Mouse (Mus musculus) forebrain, embryonic 11.5 days (tissue): ENCODE measurements around the gene Psmc3ip. TPM values are rescaled to one million over a fixed set of nuclear protein-coding genes. Genes with fewer than 3 reads are reported as not detected.

ENCODE experiments used
- ATAC-seq: fragments of 200-750 bp; cut with Nextera tagmentation; replicated peaks from 2 replicates; pipeline ENCODE4 v1.8.0; 2017; ENCODE audit warnings: moderate TSS enrichment; ENCODE audit not compliant: low FRiP score
- DNase-seq: peaks from one replicate; pipeline ENCODE4 v3.0.0-alpha.2; 2017; ENCODE audit warnings: low spot score
- H3K27ac ChIP-seq: fragments of 300-500 bp; sonication (generic); 2 replicates; pipeline ENCODE4 v1.5.1; 2014; ENCODE audit warnings: low read depth, low read length
- H3K27me3 ChIP-seq: fragments of 300-500 bp; sonication (generic); 2 replicates; pipeline ENCODE4 v1.6.1; 2014; ENCODE audit warnings: mild to moderate bottlenecking, low read length, mixed read lengths; ENCODE audit not compliant: control insufficient read depth, insufficient read depth
- H3K36me3 ChIP-seq: fragments of 300-500 bp; sonication (generic); 2 replicates; pipeline ENCODE4 v1.6.1; 2014; ENCODE audit warnings: mild to moderate bottlenecking, low read length, moderate library complexity, mixed read lengths; ENCODE audit not compliant: control insufficient read depth, insufficient read depth
- H3K4me1 ChIP-seq: fragments of 300-500 bp; sonication (generic); replicated peaks from 2 replicates; pipeline ENCODE4 v1.6.1; 2014; ENCODE audit warnings: low read length, mixed read lengths; ENCODE audit not compliant: control insufficient read depth, insufficient read depth
- H3K4me2 ChIP-seq: fragments of 300-500 bp; sonication (generic); 2 replicates; pipeline ENCODE4 v1.6.1; 2014; ENCODE audit warnings: low read depth, mild to moderate bottlenecking, low read length, moderate library complexity, mixed read lengths; ENCODE audit not compliant: severe bottlenecking
- H3K4me3 ChIP-seq: fragments of 300-500 bp; sonication (generic); 2 replicates; pipeline ENCODE4 v1.5.1; 2014; ENCODE audit warnings: low read depth, low read length
- H3K9ac ChIP-seq: fragments of 300-500 bp; sonication (generic); 2 replicates; pipeline ENCODE4 v1.6.1; 2014; ENCODE audit warnings: low read length
- H3K9me3 ChIP-seq: fragments of 300-500 bp; sonication (generic); 2 replicates; pipeline ENCODE4 v1.6.1; 2016; ENCODE audit warnings: low read length, mixed read lengths; ENCODE audit not compliant: control insufficient read depth
- WGBS: fragments of 180-500 bp; shearing (Covaris S2); extraction: QIAGEN DNeasy Blood & Tissue Kit; methylation state at CpG from one replicate; pipeline ENCODE4 v1.1.7; 2014; 5-methylcytosine and 5-hydroxymethylcytosine counted together
- polyA plus RNA-seq: library from polyadenylated mRNA; unstranded; fragments of >200 nt; fragmentation: Nextera tagmentation; extraction: Ambion mirVana; gene quantifications from 2 replicates; pipeline ENCODE4 v1.2.1, GENCODE M21; 2014

The Psmc3ip gene
- 74.1 and 79.7 TPM in 2 replicates for polyA plus RNA-seq

- Histone ChIP-seq H3K4me1 (no peaks in the 10 kb centered on the region), H3K9ac (peak within 1 kb of the TSS; percentile 89), H3K4me2 (peak within 1 kb of the TSS; percentile 89), H3K27me3 (no peaks in the 10 kb centered on the region), H3K4me3 (peak within 1 kb of the TSS; percentile 70), H3K27ac (peak within 1 kb of the TSS; percentile 80), H3K9me3 (no peaks in the 10 kb centered on the region), H3K36me3 (peaks cover 17% of the 10 kb centered on the region)
- WGBS: 1% methylated on average over 43 of the region's 43 CpGs
- DNase-seq (peak; percentile 95), ATAC-seq (peak; percentile 96)
Measured at GRCm38 (mm10) chr11:101095314-101096024, at the start of gene Psmc3ip. TSS of gene Psmc3ip (minus strand) at chr11:101095436.

GRCm38 (mm10) chr11:101143338-101144225, 48.3 kb upstream of the Psmc3ip start:
- peaks cover 14% of the 10 kb centered on the region; the same call in 1 of the 2 replicates for H3K4me1 ChIP-seq
- peak; percentile 70 for DNase-seq
- ATAC-seq: peak; percentile 63
- WGBS: 20% methylated on average over 18 of the region's 19 CpGs
- peak overlapping the region; percentile 51 for H3K4me2 ChIP-seq
- H3K27me3 ChIP-seq: no peaks in the 10 kb centered on the region
- H3K9ac ChIP-seq: peak overlapping the region; percentile 50; the same call in 1 of the 2 replicates
- H3K27ac ChIP-seq: 0 out of 2 replicates have a peak overlapping the region, but pooled peaks have one; percentile 25
- no peaks in the 10 kb centered on the region for H3K9me3 ChIP-seq
- H3K36me3 ChIP-seq: no peaks in the 10 kb centered on the region
- H3K4me3 ChIP-seq: peak overlapping the region; percentile 25

GRCm38 (mm10) chr11:101142215-101142967, 47.2 kb upstream of the Psmc3ip start:
- Histone ChIP-seq H3K4me1 (peaks cover 14% of the 10 kb centered on the region; the same call in 1 of the 2 replicates), H3K27me3 (no peaks in the 10 kb centered on the region), H3K27ac (no peak overlapping the region), H3K9me3 (no peaks in the 10 kb centered on the region), H3K4me2 (no peak overlapping the region), H3K4me3 (no peak overlapping the region), H3K9ac (no peak overlapping the region), H3K36me3 (no peaks in the 10 kb centered on the region)
- WGBS: 87% methylated on average over 10 of the region's 10 CpGs
- ATAC-seq (no peak), DNase-seq (no peak)

- WGBS: 78% methylated on average over 8 of the region's 8 CpGs
- Histone ChIP-seq H3K4me3 (no peak overlapping the region), H3K36me3 (no peaks in the 10 kb centered on the region), H3K4me2 (no peak overlapping the region), H3K27me3 (no peaks in the 10 kb centered on the region), H3K27ac (no peak overlapping the region), H3K4me1 (peaks cover 12% of the 10 kb centered on the region; the same call in 1 of the 2 replicates), H3K9ac (no peak overlapping the region), H3K9me3 (no peaks in the 10 kb centered on the region)
- DNase-seq (no peak), ATAC-seq (no peak)
Measured at GRCm38 (mm10) chr11:101141088-101141487, 45.9 kb upstream of the Psmc3ip start.

- ATAC-seq: 0 out of 2 replicates have a peak, but pooled peaks have one; percentile 46
- peak overlapping the region; percentile 60 for H3K27ac ChIP-seq
Measured at GRCm38 (mm10) chr11:101140164-101140819, 45.1 kb upstream of the Psmc3ip start.

GRCm38 (mm10) chr11:101138536-101139181, 43.4 kb upstream of the Psmc3ip start:
- ATAC-seq: peak; percentile 46
- 21% methylated on average over 15 of the region's 15 CpGs for WGBS
- peak; percentile 70 for DNase-seq
- Histone ChIP-seq H3K36me3 (no peaks in the 10 kb centered on the region), H3K27ac (no peak overlapping the region), H3K4me3 (no peak overlapping the region), H3K9me3 (no peaks in the 10 kb centered on the region), H3K27me3 (no peaks in the 10 kb centered on the region), H3K9ac (no peak overlapping the region; the same call in 1 of the 2 replicates), H3K4me1 (peaks cover 9% of the 10 kb centered on the region; the same call in 1 of the 2 replicates), H3K4me2 (peak overlapping the region; percentile 35; the same call in 1 of the 2 replicates)

More at GRCm38 (mm10) chr11:101140164-101140819, 45.1 kb upstream of the Psmc3ip start:
- H3K36me3 ChIP-seq: no peaks in the 10 kb centered on the region
- H3K4me3 ChIP-seq: peak overlapping the region; percentile 17
- H3K4me2 ChIP-seq: peak overlapping the region; percentile 45
- WGBS: 41% methylated on average over 27 of the region's 27 CpGs
- peak overlapping the region; percentile 39 for H3K9ac ChIP-seq
- no peaks in the 10 kb centered on the region for H3K27me3 ChIP-seq
- peaks cover 12% of the 10 kb centered on the region; the same call in 1 of the 2 replicates for H3K4me1 ChIP-seq
- DNase-seq: peak; percentile 68
- no peaks in the 10 kb centered on the region for H3K9me3 ChIP-seq

GRCm38 (mm10) chr11:101137000-101137399, 41.8 kb upstream of the Psmc3ip start:
- no peak for ATAC-seq
- no peak for DNase-seq
- 81% methylated on average over 7 of the region's 7 CpGs for WGBS

More at GRCm38 (mm10) chr11:101137000-101137399, 41.8 kb upstream of the Psmc3ip start:
- no peak overlapping the region for H3K4me2 ChIP-seq
- H3K4me1 ChIP-seq: peaks cover 7% of the 10 kb centered on the region; the same call in 1 of the 2 replicates
- H3K27ac ChIP-seq: no peak overlapping the region
- H3K4me3 ChIP-seq: no peak overlapping the region
- H3K27me3 ChIP-seq: no peaks in the 10 kb centered on the region
- H3K9ac ChIP-seq: no peak overlapping the region
- H3K36me3 ChIP-seq: no peaks in the 10 kb centered on the region
- no peaks in the 10 kb centered on the region for H3K9me3 ChIP-seq
